Mouse (Mus musculus): ENCODE data around the gene Snx8. TPM values are rescaled to one million over a fixed set of nuclear protein-coding genes. Genes with fewer than 3 reads are reported as not detected.
A peak's percentile ranks its signal among the peaks of the same experiment; 100 is the strongest.

Snx8 gene
- polyA plus RNA-seq, 1 experiment, result 26.3 TPM

DNA sequence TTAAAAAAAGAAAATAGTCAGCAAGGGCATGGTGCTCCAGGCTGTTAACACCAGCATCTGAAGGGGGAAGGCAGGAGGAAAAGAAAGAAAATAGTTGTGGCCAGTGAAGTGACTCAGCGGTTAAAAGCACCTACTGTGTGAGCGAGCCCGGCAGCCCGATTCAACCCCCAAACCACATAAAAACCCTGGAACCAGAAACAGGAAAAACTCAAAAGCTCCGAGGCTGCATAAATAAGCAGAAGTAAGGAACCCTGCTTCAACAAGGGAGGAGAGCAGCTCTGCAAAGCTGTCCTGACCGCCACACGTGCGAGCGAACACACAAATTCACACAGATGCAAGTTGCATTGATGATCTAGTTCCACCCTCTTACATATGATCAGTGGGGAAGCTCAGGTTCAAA is 39.2 kb downstream of the Snx8 start:
- Histone ChIP-seq H3K4me3 (replicated peaks; ENCODE audit: control insufficient read depth, low read depth, low read length) (no peak overlapping the region), H3K4me1 (ENCODE audit: control insufficient read depth, insufficient read depth, low read length) (no peaks in the 10 kb centered on the region; the same call in 1 of the 2 replicates), H3K27ac (ENCODE audit: control insufficient read depth, insufficient read depth, low read depth, low read length, poor library complexity) (no peak overlapping the region)
- WGBS, result 21% methylated on average over 9 of the region's 9 CpGs
- TF ChIP-seq CTCF (IDR thresholded peaks at IDR 0.05; ENCODE audit: control insufficient read depth, insufficient read depth, low read length) (no peak), POLR2A (IDR thresholded peaks at IDR 0.05; ENCODE audit: borderline replicate concordance, control insufficient read depth, low read depth, low read length) (no peak)

DNA sequence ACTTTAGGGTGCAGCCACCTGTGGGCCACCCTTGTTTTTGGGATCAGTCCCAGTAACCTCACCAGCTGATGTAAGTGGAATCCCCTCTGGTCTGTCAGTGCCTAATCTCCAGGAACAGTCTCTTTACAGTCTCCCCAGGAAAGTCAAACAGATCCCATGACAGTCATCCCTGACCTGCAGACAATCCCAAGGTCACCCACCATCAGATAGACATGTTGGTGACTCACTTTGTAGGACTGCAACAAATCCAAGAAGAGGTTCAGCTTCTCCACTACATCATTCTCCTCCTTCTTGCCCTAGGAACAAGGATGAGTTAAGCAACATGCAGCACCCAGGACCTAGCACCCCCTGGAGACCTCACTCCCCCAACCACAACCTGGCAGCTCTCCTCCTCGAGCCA is 43.0 kb downstream of the Snx8 start:
- WGBS, result 50% methylated on average over 1 of the region's 1 CpGs
- no peaks in the 10 kb centered on the region; the same call in 1 of the 2 replicates for H3K4me1 ChIP-seq (ENCODE audit: control insufficient read depth, insufficient read depth, low read length)

DNA sequence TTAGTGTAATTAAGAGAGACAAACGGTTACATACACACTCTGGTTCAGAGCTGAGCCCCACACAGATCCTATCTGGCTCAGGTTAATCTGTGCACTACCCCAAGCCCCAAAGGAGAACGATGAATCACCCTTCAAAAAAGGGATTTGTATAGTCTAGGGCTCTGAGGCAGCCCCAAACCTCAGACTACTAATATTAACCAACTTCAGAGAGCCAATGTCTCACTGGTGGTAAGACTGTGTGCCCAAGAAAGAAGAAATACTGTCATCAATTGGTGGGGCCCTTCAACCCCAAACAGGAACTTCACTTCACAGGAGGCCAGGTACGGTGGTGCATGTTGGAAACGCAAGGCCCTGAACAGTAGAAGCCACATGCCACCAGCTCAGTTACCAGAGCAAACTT is 43.8 kb downstream of the Snx8 start:
- Histone ChIP-seq H3K27ac (ENCODE audit: control insufficient read depth, insufficient read depth, low read depth, low read length, poor library complexity) (no peak overlapping the region), H3K4me1 (ENCODE audit: control insufficient read depth, insufficient read depth, low read length) (no peaks in the 10 kb centered on the region; the same call in 1 of the 2 replicates), H3K4me3 (replicated peaks; ENCODE audit: control insufficient read depth, low read depth, low read length) (no peak overlapping the region)
- TF ChIP-seq POLR2A (IDR thresholded peaks at IDR 0.05; ENCODE audit: borderline replicate concordance, control insufficient read depth, low read depth, low read length) (no peak), CTCF (IDR thresholded peaks at IDR 0.05; ENCODE audit: control insufficient read depth, insufficient read depth, low read length) (no peak)
- WGBS, result 57% methylated on average over 4 of the region's 4 CpGs

More for the DNA sequence above, 43.0 kb downstream of the Snx8 start:
- Histone ChIP-seq H3K4me3 (replicated peaks; ENCODE audit: control insufficient read depth, low read depth, low read length) (no peak overlapping the region), H3K27ac (ENCODE audit: control insufficient read depth, insufficient read depth, low read depth, low read length, poor library complexity) (no peak overlapping the region)
- TF ChIP-seq CTCF (IDR thresholded peaks at IDR 0.05; ENCODE audit: control insufficient read depth, insufficient read depth, low read length) (no peak), POLR2A (IDR thresholded peaks at IDR 0.05; ENCODE audit: borderline replicate concordance, control insufficient read depth, low read depth, low read length) (no peak)

DNA sequence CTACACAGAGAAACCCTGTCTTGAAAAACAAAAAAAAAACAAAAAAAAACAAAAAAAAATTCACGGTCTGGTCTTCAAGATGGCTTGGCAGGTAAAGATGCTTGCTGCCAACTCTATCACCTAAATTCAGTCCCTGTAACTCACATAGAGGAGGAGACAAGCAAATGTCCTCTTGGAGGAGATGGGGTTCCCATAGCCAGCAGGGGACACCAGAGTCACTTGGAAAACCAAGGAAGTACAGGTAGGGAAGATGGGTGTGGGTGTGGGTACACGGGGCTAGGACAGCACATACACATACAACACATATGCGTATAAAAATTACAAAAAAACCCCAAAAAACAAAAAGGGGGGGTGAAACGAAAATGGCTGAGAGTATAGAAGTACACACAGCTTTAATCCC is 46.2 kb downstream of the Snx8 start:
- H3K27ac ChIP-seq (ENCODE audit: control insufficient read depth, insufficient read depth, low read depth, low read length, poor library complexity), result no peak overlapping the region
- H3K4me1 ChIP-seq (ENCODE audit: control insufficient read depth, insufficient read depth, low read length), result no peaks in the 10 kb centered on the region
- no peak overlapping the region for H3K4me3 ChIP-seq (replicated peaks; ENCODE audit: control insufficient read depth, low read depth, low read length)
- TF ChIP-seq CTCF (IDR thresholded peaks at IDR 0.05; ENCODE audit: control insufficient read depth, insufficient read depth, low read length) (no peak), POLR2A (IDR thresholded peaks at IDR 0.05; ENCODE audit: borderline replicate concordance, control insufficient read depth, low read depth, low read length) (no peak)
- 82% methylated on average over 4 of the region's 4 CpGs for WGBS

DNA sequence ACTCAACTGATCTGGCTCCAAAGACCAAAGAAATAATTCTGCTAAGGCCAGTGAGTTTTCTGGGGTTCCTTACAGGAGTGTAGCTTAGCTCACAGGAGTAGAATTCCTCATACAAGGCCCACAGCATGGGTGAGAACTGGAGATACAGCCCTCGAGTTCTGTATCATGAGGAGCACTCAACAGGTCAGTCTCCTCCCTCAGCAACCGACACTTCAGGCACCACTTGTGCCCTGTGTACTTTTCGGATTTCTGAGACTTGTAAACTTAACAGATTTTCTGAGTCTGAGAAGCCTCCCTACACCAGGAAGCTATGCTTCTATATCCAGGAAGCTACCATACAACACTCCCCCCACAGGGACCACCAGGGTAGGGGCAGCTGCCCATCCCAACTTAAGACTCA is 49.2 kb downstream of the Snx8 start:
- Histone ChIP-seq H3K27ac (ENCODE audit: control insufficient read depth, insufficient read depth, low read depth, low read length, poor library complexity) (no peak overlapping the region), H3K4me3 (replicated peaks; ENCODE audit: control insufficient read depth, low read depth, low read length) (no peak overlapping the region), H3K4me1 (ENCODE audit: control insufficient read depth, insufficient read depth, low read length) (no peaks in the 10 kb centered on the region)
- TF ChIP-seq POLR2A (IDR thresholded peaks at IDR 0.05; ENCODE audit: borderline replicate concordance, control insufficient read depth, low read depth, low read length) (no peak), CTCF (IDR thresholded peaks at IDR 0.05; ENCODE audit: control insufficient read depth, insufficient read depth, low read length) (no peak)
- 57% methylated on average over 3 of the region's 3 CpGs for WGBS

DNA sequence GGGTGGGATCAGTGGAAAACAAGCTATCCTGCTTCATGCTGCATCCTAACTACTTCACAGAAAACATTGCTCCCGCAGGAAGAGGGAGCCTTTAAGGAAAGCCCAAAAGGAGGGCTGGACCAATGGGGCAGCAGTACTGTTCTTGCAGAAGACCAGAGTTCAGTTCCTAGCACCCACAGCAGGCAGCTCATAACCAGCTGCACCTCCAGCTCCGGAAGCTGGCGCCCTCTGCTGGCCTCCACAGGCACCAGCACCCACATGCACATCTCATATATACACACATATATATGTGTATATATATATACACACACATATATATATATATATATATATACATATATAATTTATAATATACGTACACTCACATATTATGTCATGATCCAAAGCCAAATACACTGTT is 50.3 kb downstream of the Snx8 start:
- H3K4me3 ChIP-seq (replicated peaks; ENCODE audit: control insufficient read depth, low read depth, low read length), result no peak overlapping the region
- WGBS, result 88% methylated on average over 4 of the region's 4 CpGs
- H3K27ac ChIP-seq (ENCODE audit: control insufficient read depth, insufficient read depth, low read depth, low read length, poor library complexity), result no peak overlapping the region
- TF ChIP-seq CTCF (IDR thresholded peaks at IDR 0.05; ENCODE audit: control insufficient read depth, insufficient read depth, low read length) (peak; percentile 28; the same call in 1 of the 2 replicates), POLR2A (IDR thresholded peaks at IDR 0.05; ENCODE audit: borderline replicate concordance, control insufficient read depth, low read depth, low read length) (no peak)
- no peaks in the 10 kb centered on the region for H3K4me1 ChIP-seq (ENCODE audit: control insufficient read depth, insufficient read depth, low read length)

DNA sequence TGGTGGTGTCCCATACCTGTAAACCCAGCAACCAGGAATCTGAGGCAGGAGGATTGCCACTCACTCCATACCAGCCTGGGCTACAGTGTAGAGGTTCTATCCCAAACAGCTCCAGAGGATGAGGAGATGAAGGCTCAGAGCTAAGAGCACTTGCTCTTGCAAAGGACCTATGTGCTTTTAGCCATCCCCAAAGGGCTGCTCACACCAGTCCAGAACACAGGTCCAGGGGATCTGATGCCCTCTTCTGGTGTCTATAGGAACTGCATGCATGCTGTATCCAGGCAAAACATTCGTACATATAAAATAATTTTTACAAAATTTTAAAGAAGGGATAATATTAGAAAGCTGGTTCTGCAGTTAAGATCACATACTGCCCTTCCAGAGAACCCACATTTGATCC is 52.4 kb downstream of the Snx8 start:
- 77% methylated on average over 1 of the region's 1 CpGs for WGBS
- TF ChIP-seq CTCF (IDR thresholded peaks at IDR 0.05; ENCODE audit: control insufficient read depth, insufficient read depth, low read length), result peak; percentile 64
- no peak for TF ChIP-seq POLR2A (IDR thresholded peaks at IDR 0.05; ENCODE audit: borderline replicate concordance, control insufficient read depth, low read depth, low read length)
- Histone ChIP-seq H3K27ac (ENCODE audit: control insufficient read depth, insufficient read depth, low read depth, low read length, poor library complexity) (no peak overlapping the region), H3K4me1 (ENCODE audit: control insufficient read depth, insufficient read depth, low read length) (no peaks in the 10 kb centered on the region; the same call in 1 of the 2 replicates), H3K4me3 (replicated peaks; ENCODE audit: control insufficient read depth, low read depth, low read length) (no peak overlapping the region)

DNA sequence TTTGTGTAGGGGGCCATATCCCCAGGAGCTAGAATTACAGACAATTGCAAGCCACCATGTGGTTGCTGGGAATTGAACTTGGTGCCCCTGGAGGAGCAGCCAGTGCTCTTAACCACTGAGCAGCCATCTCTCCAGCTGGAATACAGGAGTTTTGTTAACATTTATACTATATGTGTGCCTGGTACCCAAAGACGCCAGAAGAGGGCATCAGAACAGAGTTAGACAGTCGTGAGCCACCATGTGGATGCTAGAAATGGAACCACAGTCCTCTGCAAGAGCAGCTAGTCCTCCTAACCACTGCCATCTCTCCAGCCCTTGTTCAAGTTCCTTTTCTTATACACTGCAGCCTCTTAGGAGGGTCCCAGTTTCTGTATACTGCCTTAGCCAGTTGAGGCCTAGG is 55.4 kb downstream of the Snx8 start:
- TF ChIP-seq CTCF (IDR thresholded peaks at IDR 0.05; ENCODE audit: control insufficient read depth, insufficient read depth, low read length) (peak; percentile 33; the same call in 1 of the 2 replicates), POLR2A (IDR thresholded peaks at IDR 0.05; ENCODE audit: borderline replicate concordance, control insufficient read depth, low read depth, low read length) (no peak)
- Histone ChIP-seq H3K4me1 (ENCODE audit: control insufficient read depth, insufficient read depth, low read length) (peaks cover 1% of the 10 kb centered on the region; the same call in 1 of the 2 replicates), H3K4me3 (replicated peaks; ENCODE audit: control insufficient read depth, low read depth, low read length) (no peak overlapping the region), H3K27ac (ENCODE audit: control insufficient read depth, insufficient read depth, low read depth, low read length, poor library complexity) (no peak overlapping the region)
- WGBS, result 32% methylated on average over 2 of the region's 2 CpGs

DNA sequence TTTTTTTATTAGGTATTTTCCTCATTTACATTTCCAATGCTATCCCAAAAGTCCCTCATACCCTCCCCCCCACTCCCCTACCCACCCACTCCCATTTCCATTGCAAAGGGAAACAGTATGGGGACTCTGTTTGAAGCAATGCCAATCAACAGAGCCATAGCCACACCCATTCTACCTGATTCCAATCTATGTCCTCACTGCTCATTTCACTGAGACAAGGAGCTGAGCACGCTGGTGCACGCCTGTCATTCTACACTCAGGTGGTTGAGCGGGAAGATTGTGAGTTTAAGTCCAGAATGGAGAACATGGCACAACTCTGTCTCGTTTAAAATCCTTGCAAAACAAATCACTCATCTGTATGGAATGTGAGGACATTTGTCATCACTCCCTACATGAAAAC is 56.5 kb downstream of the Snx8 start:
- Histone ChIP-seq H3K27ac (ENCODE audit: control insufficient read depth, insufficient read depth, low read depth, low read length, poor library complexity) (no peak overlapping the region), H3K4me3 (replicated peaks; ENCODE audit: control insufficient read depth, low read depth, low read length) (no peak overlapping the region), H3K4me1 (ENCODE audit: control insufficient read depth, insufficient read depth, low read length) (peaks cover 1% of the 10 kb centered on the region; the same call in 1 of the 2 replicates)
- TF ChIP-seq POLR2A (IDR thresholded peaks at IDR 0.05; ENCODE audit: borderline replicate concordance, control insufficient read depth, low read depth, low read length) (no peak), CTCF (IDR thresholded peaks at IDR 0.05; ENCODE audit: control insufficient read depth, insufficient read depth, low read length) (no peak)
- 58% methylated on average over 4 of the region's 4 CpGs for WGBS
